Mouse (Mus musculus) hindbrain, embryonic 16.5 days (tissue): ENCODE data around the gene Zcwpw1. TPM values are rescaled to one million over a fixed set of nuclear protein-coding genes. Genes with fewer than 3 reads are reported as not detected.
"Not testable (repeated sequence)": the region's sequence is repeated elsewhere in the genome, so short reads cannot be mapped to it uniquely, and the experiment has no call there.

Source experiments
- ATAC-seq: fragments of 200-750 bp; cut with Nextera tagmentation; 2 replicates; pipeline ENCODE4 v1.8.0; 2017; ENCODE audit warnings: moderate TSS enrichment, moderate library complexity
- H3K27ac ChIP-seq: fragments of 300-500 bp; sonication (generic); 2 replicates; pipeline ENCODE4 v1.5.1; 2014; ENCODE audit warnings: low read depth, mild to moderate bottlenecking, control low read depth, low read length, moderate library complexity
- H3K27me3 ChIP-seq: fragments of 300-500 bp; sonication (generic); replicated peaks from 2 replicates; pipeline ENCODE4 v1.6.1; 2014; ENCODE audit warnings: low read length; ENCODE audit not compliant: control insufficient read depth, insufficient read depth
- H3K36me3 ChIP-seq: fragments of 300-500 bp; sonication (generic); 2 replicates; pipeline ENCODE4 v1.6.1; 2014; ENCODE audit warnings: mild to moderate bottlenecking, low read length, moderate library complexity, mixed read lengths; ENCODE audit not compliant: control insufficient read depth, insufficient read depth
- H3K4me1 ChIP-seq: fragments of 300-500 bp; sonication (generic); 2 replicates; pipeline ENCODE4 v1.6.1; 2014; ENCODE audit warnings: low read depth, low read length; ENCODE audit not compliant: control insufficient read depth, insufficient read depth
- H3K4me2 ChIP-seq: fragments of 300-500 bp; sonication (generic); 2 replicates; pipeline ENCODE4 v1.6.1; 2014; ENCODE audit warnings: mild to moderate bottlenecking, low read length, control low read depth, moderate library complexity
- H3K4me3 ChIP-seq: fragments of 300-500 bp; sonication (generic); 2 replicates; pipeline ENCODE4 v1.5.1; 2014; ENCODE audit warnings: mild to moderate bottlenecking, low read length, control low read depth, moderate library complexity
- H3K9ac ChIP-seq: fragments of 300-500 bp; sonication (generic); 2 replicates; pipeline ENCODE4 v1.6.1; 2014; ENCODE audit warnings: low read depth, mild to moderate bottlenecking, control low read depth, low read length, moderate library complexity
- H3K9me3 ChIP-seq: fragments of 300-500 bp; sonication (generic); 2 replicates; pipeline ENCODE4 v1.6.1; 2014; ENCODE audit warnings: mild to moderate bottlenecking, low read length, moderate library complexity; ENCODE audit not compliant: control insufficient read depth
- WGBS: fragments of 180-500 bp; shearing (Covaris S2); extraction: QIAGEN DNeasy Blood & Tissue Kit; methylation state at CpG from one replicate; pipeline ENCODE4 v1.1.7; 2014; 5-methylcytosine and 5-hydroxymethylcytosine counted together
- polyA plus RNA-seq: library from polyadenylated mRNA; unstranded; fragments of >200 nt; fragmentation: Nextera tagmentation; extraction: Ambion mirVana; gene quantifications from 2 replicates; pipeline ENCODE4 v1.2.1, GENCODE M21; 2015

Zcwpw1 gene
- polyA plus RNA-seq, 1 experiment from 2014 or later, result 11.2 TPM

DNA sequence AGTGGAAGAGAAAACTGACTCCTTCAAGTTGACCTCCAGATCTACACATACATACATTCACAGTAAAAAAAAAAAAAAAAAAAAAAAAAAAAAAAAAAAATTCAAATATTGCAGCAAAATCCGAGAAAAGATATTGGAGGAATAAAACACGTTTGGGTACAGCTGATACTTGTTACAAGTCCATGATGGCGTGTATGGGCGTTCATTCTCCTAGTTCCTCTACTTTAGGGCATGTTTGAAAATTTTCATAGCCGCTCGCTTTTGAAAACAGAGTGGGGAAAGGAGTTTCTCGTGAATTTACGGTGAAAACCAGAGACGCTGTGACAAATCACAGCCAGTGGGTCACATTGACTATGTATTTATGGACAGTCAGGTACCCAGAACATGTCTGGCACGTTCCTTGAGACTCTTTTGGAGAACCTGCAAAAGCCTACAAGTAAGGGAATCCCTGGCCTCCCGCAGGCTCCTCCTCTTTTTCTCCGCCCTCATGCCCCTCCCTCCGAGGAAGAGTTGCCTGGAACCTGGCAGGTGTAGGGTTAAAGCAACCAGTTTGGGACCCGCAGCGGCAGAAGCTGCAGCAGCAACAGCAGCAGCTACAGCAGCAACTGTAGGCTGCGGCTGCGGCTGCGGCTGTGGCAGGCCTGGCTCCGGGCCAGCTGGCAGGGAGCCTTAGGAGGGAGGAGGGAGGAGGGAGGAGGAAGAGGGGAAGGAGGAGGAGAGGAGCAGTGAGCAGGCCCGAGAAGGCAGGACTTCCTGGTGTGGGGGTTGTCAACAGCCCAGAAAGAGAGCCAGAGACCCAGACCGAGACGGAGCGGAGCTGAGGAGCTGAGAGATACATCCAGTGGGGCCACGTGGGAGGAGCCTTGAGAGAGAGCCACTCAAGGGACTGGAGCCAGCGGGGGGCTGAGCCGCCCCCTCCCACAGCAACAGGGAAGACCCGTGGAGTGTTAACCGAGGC is 42.1 kb upstream of the Zcwpw1 start, which contains the start of gene Tsc22d4:
Tsc22d4 (plus strand) TSS at position 517 of the 958 bp plus-strand sequence.
- peaks cover 31% of the 10 kb centered on the region for H3K4me1 ChIP-seq

DNA sequence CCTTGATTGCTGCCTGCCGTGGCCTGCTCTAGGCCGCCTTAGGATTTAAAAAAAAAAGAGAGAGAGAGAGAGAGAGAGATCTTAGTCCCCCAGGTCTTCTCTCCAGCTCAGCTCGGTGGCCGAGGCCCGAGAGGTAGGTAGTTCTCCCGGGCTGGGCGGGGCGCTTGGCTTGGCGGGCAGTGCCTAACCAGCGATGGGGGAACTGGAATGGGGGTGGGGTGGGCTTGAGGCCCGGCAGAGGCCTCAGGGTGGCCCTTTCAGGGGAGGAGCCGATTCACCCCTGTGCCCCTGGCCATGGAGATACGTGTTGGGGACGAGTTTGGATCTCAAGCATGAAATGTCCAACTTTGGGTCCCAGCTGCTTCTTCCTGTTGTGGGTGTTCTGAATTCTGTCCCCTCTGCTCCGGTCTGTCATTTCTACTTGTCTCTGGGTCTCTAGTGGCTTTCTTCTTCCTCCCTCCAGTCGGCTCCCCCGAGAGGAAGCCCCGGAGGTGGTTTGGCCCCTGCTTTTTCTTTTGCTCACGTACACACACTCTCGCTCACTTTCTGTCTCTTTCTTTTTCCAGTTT is 41.2 kb upstream of the Zcwpw1 start:
- ATAC-seq, result peak; percentile 10; the same call in 1 of the 2 replicates
- peaks cover 31% of the 10 kb centered on the region for H3K4me1 ChIP-seq
- 0% methylated on average over 20 of the region's 20 CpGs for WGBS

More for the DNA sequence above, 42.1 kb upstream of the Zcwpw1 start, which contains the start of gene Tsc22d4:
- peak; percentile 86 for ATAC-seq
- Histone ChIP-seq H3K9me3 (no peaks in the 10 kb centered on the region), H3K36me3 (no peaks in the 10 kb centered on the region), H3K4me3 (peak within 1 kb of the TSS; percentile 51), H3K27me3 (no peaks in the 10 kb centered on the region), H3K27ac (peak within 1 kb of the TSS; percentile 88), H3K9ac (peak within 1 kb of the TSS; percentile 75), H3K4me2 (peak within 1 kb of the TSS; percentile 96)
- 3% methylated on average over 28 of the region's 28 CpGs for WGBS

DNA sequence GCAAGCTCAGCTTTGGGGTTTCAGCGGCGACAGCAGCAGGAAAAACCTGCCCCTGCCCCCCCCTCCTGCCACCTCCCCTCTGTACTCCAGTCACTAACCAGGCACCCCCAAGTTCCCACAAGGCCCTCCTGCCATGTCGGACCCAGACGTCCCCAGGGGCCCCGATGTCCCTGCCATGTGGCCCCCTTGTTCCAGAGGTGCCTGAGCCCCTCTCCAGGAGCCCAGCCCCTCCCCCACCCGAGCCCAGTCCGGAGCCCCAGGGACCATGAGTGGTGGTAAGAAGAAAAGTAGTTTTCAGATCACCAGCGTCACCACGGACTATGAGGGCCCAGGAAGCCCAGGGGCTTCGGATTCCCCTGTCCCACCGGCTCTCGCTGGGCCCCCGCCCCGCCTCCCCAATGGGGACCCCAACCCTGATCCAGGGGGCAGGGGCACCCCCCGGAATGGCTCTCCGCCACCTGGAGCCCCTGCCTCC is 40.7 kb upstream of the Zcwpw1 start:
- WGBS, result 1% methylated on average over 15 of the region's 16 CpGs
- H3K36me3 ChIP-seq, result no peaks in the 10 kb centered on the region
- H3K9me3 ChIP-seq, result no peaks in the 10 kb centered on the region
- peak overlapping the region; percentile 96 for H3K4me2 ChIP-seq
- H3K27ac ChIP-seq, result peak overlapping the region; percentile 88
- peaks cover 29% of the 10 kb centered on the region for H3K4me1 ChIP-seq
- peak overlapping the region; percentile 75 for H3K9ac ChIP-seq
- no peak for ATAC-seq
- peak overlapping the region; percentile 51 for H3K4me3 ChIP-seq
- H3K27me3 ChIP-seq, result no peaks in the 10 kb centered on the region

More for the DNA sequence above, 41.2 kb upstream of the Zcwpw1 start:
- Histone ChIP-seq H3K4me2 (peak overlapping the region; percentile 96), H3K4me3 (peak overlapping the region; percentile 51), H3K27ac (peak overlapping the region; percentile 88), H3K9ac (peak overlapping the region; percentile 75), H3K9me3 (no peaks in the 10 kb centered on the region), H3K27me3 (no peaks in the 10 kb centered on the region), H3K36me3 (no peaks in the 10 kb centered on the region)

DNA sequence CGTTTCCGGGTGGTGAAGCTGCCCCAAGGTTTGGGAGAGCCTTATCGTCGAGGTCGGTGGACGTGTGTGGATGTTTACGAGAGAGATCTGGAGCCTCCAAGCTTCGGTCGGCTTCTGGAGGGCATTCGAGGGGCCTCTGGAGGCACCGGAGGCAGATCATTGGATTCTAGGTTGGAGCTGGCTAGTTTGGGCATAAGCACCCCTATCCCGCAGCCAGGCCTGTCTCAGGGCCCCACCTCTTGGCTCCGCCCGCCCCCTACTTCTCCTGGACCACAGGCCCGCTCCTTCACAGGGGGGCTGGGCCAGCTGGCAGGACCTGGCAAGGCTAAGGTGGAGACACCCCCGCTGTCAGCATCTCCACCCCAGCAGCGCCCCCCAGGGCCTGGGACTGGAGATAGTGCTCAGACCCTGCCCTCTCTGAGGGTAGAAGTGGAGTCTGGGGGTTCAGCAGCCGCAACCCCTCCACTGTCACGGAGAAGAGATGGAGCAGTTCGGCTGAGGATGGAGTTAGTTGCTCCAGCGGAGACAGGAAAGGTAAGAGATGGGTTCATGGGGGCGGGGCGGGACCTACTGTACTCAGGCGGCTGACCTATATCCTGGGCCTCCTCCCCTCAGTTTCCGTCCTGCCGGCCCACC is 40.2 kb upstream of the Zcwpw1 start:
- 6% methylated on average over 26 of the region's 26 CpGs for WGBS
- ATAC-seq, result 0 out of 2 replicates have a peak, but pooled peaks have one; percentile 29
- peak overlapping the region; percentile 51 for H3K4me3 ChIP-seq
- peak overlapping the region; percentile 75 for H3K9ac ChIP-seq
- peak overlapping the region; percentile 96 for H3K4me2 ChIP-seq
- 0 out of 2 replicates have a peak, but pooled peaks cover 3% of the 10 kb centered on the region for H3K36me3 ChIP-seq
- no peaks in the 10 kb centered on the region for H3K27me3 ChIP-seq
- peaks cover 29% of the 10 kb centered on the region for H3K4me1 ChIP-seq
- H3K27ac ChIP-seq, result peak overlapping the region; percentile 88
- H3K9me3 ChIP-seq, result no peaks in the 10 kb centered on the region

DNA sequence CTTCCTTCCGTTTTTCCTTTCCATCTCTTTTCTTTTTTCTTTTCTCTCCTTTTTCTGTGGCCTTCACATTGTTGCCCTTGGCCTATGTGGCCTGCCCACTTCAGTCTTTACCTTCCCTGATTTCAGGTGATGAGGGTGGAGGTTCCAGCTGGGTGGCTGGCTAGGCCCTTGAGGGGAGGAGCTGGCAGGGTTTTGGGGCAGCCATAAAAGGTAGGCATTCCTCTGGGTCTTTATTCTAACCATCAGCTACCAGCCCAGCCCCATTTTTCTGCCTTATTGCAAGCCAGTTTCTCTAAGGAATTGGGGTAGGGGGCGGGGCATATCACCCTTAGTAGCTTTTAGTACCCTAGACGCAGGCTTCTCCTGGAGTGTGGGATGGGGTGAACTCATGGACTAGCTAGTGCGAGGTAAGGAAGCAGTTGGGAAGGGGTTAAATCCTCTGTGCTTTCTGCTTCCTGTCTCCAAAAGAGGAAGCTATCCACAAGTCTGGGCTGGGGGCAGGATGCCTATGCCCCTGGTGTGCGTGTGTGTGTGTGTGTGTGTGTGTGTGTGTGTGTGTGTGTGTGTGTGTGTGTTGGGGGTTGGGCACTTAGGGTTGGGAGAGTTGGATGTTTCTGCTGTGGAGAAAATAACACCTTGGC is 39.3 kb upstream of the Zcwpw1 start:
- H3K27ac ChIP-seq, result 0 out of 2 replicates have a peak overlapping the region, but pooled peaks have one; percentile 30

DNA sequence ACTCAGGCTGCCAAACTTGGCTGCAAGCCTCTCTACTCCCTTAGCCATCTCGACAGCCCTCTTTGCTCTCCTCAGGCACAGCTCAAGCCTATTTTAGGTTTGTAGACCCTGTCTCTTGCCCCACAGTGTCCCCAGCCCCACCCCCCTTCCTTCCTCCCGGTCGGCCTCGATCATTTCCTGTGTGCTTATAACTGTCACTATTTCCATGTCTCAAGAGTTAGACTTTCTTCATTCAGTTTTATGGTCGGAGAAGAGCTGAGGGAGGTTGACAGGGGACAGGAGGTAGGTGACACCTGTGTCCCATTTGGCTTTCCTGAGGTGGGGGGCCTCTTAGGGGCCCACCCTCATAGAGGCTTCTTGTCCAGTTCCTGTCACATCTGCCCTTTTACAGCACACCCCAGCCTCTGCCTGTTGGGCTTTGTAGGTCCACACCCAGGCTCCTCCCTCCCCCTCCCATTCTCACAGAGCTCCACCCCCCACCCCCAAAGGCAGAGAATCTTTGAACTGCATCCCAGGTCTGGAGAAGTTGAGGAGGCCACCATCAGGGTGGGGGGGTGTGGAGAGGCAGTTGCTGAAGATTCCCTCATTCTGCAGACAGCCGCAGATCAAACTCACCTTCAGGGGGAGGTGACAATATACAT is 38.3 kb upstream of the Zcwpw1 start:
- H3K4me1 ChIP-seq, result peaks cover 29% of the 10 kb centered on the region
- H3K36me3 ChIP-seq, result 0 out of 2 replicates have a peak, but pooled peaks cover 3% of the 10 kb centered on the region
- H3K27me3 ChIP-seq, result no peaks in the 10 kb centered on the region
- no peak overlapping the region for H3K4me3 ChIP-seq
- no peak overlapping the region for H3K9ac ChIP-seq
- WGBS, result 83% methylated on average over 6 of the region's 6 CpGs
- no peak for ATAC-seq
- H3K9me3 ChIP-seq, result no peaks in the 10 kb centered on the region
- H3K4me2 ChIP-seq, result peak overlapping the region; percentile 96; the same call in 1 of the 2 replicates
- H3K27ac ChIP-seq, result no peak overlapping the region

More for the DNA sequence above, 39.3 kb upstream of the Zcwpw1 start:
- ATAC-seq, result no peak
- H3K36me3 ChIP-seq, result 0 out of 2 replicates have a peak, but pooled peaks cover 3% of the 10 kb centered on the region
- peak overlapping the region; percentile 39 for H3K9ac ChIP-seq
- H3K27me3 ChIP-seq, result no peaks in the 10 kb centered on the region
- peak overlapping the region; percentile 96 for H3K4me2 ChIP-seq
- H3K9me3 ChIP-seq, result no peaks in the 10 kb centered on the region
- WGBS, result 32% methylated on average over 5 of the region's 5 CpGs
- H3K4me1 ChIP-seq, result peaks cover 29% of the 10 kb centered on the region
- peak overlapping the region; percentile 51 for H3K4me3 ChIP-seq

DNA sequence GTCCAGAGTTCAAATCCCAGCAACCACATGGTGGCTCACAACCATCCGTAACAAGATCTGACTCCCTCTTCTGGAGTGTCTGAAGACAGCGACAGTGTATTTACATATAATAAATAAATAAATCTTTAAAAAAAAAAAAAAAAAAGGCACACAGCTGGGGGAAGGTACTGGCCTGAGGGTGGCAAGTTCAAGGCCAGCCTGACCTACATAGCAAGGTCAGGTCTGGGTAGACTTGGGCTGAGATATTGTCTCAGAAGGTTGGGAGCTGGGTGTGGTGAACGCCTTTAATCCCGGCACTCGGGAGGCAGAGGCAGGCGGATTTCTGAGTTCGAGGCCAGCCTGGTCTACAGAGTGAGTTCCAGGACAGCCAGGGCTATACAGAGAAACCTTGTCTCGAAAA is 37.4 kb upstream of the Zcwpw1 start:
- H3K4me1 ChIP-seq, result peaks cover 29% of the 10 kb centered on the region
- 85% methylated on average over 7 of the region's 8 CpGs for WGBS
- H3K9me3 ChIP-seq, ATAC-seq, H3K4me3 ChIP-seq, H3K27ac ChIP-seq, H3K9ac ChIP-seq, H3K36me3 ChIP-seq, H3K27me3 ChIP-seq, H3K4me2 ChIP-seq: not testable (repeated sequence)

DNA sequence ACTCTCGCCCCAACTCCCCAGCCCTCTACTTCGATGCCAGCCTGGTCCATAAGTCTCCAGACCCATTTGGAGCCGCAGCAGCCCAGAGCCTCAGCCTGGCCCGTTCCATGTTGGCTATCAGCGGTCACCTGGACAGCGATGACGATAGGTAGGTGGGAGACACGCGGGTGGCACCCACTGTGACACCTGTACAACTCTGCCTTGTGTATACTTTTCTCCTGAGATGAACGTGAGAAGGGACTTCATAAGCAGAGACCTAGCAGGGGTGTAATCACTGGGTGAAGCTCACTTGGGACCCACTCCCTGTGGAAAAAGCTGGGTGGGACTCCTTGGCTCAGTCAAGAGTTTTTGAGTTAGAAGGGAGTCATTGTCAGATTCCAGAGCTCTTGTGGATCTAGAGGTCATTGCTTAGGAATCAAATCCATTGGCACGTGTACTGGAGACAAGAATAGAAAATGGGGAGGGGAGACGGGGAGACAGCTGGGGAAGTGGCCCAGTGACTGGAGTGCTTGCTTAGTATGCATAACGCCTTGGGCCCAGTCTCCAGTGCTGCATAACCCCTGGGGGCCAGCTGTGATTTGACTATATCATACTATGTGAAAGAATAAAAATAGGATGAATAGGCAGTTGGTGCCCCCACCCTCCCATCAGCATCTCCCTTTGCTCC is 36.2 kb upstream of the Zcwpw1 start:
- no peak for ATAC-seq
- Histone ChIP-seq H3K4me1 (peaks cover 24% of the 10 kb centered on the region), H3K27me3 (no peaks in the 10 kb centered on the region), H3K36me3 (0 out of 2 replicates have a peak, but pooled peaks cover 3% of the 10 kb centered on the region), H3K27ac (no peak overlapping the region), H3K4me2 (no peak overlapping the region), H3K9me3 (no peaks in the 10 kb centered on the region), H3K9ac (no peak overlapping the region), H3K4me3 (no peak overlapping the region)
- WGBS, result 87% methylated on average over 13 of the region's 13 CpGs
